Mouse (Mus musculus) E14TG2a.4 (cell line): ENCODE data around the gene Rbms3.
A peak's percentile ranks its signal among the peaks of the same experiment; 100 is the strongest.

ENCODE experiments used
- H3K27me3 ChIP-seq: 2 replicates; pipeline ENCODE4 v1.6.1; 2014; ENCODE audit warnings: low read length, control low read depth; ENCODE audit not compliant: insufficient read depth
- H3K36me3 ChIP-seq: 2 replicates; pipeline ENCODE4 v1.6.1; 2014; ENCODE audit warnings: low read length, control low read depth; ENCODE audit not compliant: insufficient read depth
- H3K4me1 ChIP-seq: replicated peaks from 2 replicates; pipeline ENCODE4 v1.6.1; 2014; ENCODE audit warnings: low read depth, low read length, control low read depth
- H3K4me3 ChIP-seq: replicated peaks from 2 replicates; pipeline ENCODE4 v1.5.1; 2014; ENCODE audit warnings: mild to moderate bottlenecking, low read length
- H3K9me3 ChIP-seq: 2 replicates; pipeline ENCODE4 v1.6.1; 2014; ENCODE audit warnings: low read length, control low read depth
- CTCF ChIP-seq: conservative IDR thresholded peaks from 2 replicates; pipeline ENCODE4 v1.5.1; 2014; ENCODE audit warnings: low read length
- NANOG ChIP-seq: IDR thresholded peaks from 2 replicates; pipeline ENCODE4 v1.6.1; 2014; ENCODE audit warnings: borderline replicate concordance, low read length, mixed read lengths
- POU5F1 ChIP-seq: IDR thresholded peaks from 2 replicates; pipeline ENCODE4 v1.6.1; 2014; ENCODE audit warnings: low read length, borderline replicate concordance

The Rbms3 gene

DNA sequence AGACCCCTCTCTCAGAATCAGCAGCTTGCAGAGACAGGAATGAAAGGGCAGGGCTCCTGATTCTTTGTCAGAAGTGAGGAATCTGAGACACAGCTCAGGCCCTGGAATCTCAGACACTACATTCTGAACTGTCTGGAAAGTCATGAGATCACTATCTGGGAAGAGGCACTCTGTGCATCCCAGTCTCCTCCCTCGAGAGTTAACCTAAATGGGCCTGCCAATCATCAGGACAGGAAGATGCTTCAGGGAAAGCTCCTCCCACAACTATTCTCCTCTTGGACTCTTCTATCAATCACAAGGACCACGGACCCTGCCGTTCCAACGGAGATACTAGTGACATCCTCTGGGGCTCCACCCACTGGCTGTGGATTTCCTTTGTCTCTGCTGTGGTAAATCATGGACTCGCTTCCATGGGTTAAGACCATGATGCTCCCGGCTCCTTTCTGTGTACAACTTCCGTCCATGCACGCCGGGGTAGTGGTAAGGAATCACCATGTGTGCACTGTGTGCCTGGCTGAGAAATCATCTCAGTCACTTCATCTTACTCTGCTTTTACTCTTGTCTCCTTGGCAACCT is 473.3 kb downstream of the Rbms3 start:
- no peaks in the 10 kb centered on the region; the same call in 1 of the 2 replicates for H3K9me3 ChIP-seq
- peaks cover 2% of the 10 kb centered on the region; the same call in 1 of the 2 replicates for H3K27me3 ChIP-seq
- H3K36me3 ChIP-seq, result no peaks in the 10 kb centered on the region
- H3K4me1 ChIP-seq, result peaks cover 12% of the 10 kb centered on the region
- no peak overlapping the region for H3K4me3 ChIP-seq
- TF ChIP-seq NANOG (no peak), POU5F1 (no peak), CTCF (no peak)

DNA sequence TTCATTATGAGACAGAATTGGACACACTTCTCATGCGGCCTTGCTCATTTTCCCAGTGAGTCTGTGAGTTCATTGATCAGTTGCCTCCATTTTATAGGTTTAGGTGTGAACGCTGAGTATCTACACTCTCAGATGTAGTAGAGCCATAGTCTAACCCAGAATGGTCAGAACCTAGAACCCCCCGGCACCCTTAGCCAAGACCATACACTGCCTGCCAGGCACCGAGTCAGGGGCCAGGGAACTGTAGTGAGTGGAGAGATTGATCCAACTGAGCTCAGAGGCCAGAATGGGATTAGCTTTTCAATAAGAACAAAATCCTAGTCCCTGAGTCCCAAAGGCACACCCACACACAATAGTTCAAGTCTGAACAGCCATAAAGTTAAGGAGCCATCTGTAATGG is 475.1 kb downstream of the Rbms3 start:
- no peaks in the 10 kb centered on the region; the same call in 1 of the 2 replicates for H3K9me3 ChIP-seq
- TF ChIP-seq CTCF (no peak), POU5F1 (no peak), NANOG (no peak)
- peaks cover 12% of the 10 kb centered on the region for H3K4me1 ChIP-seq
- no peaks in the 10 kb centered on the region for H3K36me3 ChIP-seq
- H3K27me3 ChIP-seq, result peaks cover 2% of the 10 kb centered on the region; the same call in 1 of the 2 replicates
- no peak overlapping the region for H3K4me3 ChIP-seq

DNA sequence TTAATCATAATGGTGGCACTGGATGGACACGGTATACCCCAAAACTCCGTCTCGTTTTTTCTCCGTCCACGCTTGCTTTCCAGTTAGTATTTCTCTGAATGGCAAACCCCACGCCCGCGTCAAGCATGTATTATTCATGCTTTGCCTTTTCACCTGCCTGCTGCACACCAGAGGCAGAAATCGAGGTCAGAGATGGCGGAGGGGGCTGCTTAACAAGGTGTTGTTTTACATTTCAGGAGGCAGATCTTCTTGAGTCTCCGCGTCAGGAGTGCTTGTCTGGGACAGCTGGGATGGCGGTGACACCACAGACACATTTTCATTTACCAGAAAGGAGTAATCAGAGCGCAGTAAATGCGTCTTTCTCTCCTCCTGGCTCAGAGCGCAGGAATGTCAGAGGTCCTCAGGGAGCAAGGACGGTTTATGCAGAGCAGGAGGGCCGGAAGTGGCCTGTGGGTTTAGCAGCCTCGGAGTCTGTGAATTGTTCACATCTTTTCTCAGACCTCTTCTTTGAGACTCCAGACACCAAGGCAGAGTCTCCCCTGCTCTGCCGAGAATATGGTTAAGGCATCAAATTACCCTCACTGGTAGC is 475.9 kb downstream of the Rbms3 start:
- Histone ChIP-seq H3K4me1 (peaks cover 12% of the 10 kb centered on the region), H3K4me3 (0 out of 2 replicates have a peak overlapping the region, but pooled peaks have one; percentile 3), H3K36me3 (no peaks in the 10 kb centered on the region), H3K9me3 (no peaks in the 10 kb centered on the region; the same call in 1 of the 2 replicates), H3K27me3 (peaks cover 2% of the 10 kb centered on the region; the same call in 1 of the 2 replicates)
- TF ChIP-seq POU5F1, result no peak
- TF ChIP-seq NANOG, result no peak
- TF ChIP-seq CTCF, result no peak

DNA sequence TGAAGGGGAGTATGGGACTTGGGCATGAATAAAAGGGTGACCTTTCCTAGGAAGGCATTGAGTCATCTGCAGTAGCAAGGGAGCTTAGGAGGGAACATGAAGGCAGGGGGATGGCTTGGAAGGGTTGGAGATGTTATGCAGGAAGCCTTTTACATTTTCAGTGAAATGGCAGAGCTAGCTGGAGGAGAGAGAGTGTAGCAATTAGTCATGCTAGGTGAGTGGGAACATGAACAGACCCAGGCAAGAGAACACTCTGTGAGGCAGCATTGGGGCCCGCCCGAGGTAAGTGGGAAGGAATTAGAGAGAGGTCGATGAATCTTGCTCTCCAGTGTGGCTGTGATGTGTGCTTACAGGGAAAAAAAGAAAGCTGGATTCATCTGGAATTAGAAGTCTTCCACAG is 477.8 kb downstream of the Rbms3 start:
- Histone ChIP-seq H3K9me3 (no peaks in the 10 kb centered on the region), H3K4me1 (peaks cover 12% of the 10 kb centered on the region), H3K36me3 (no peaks in the 10 kb centered on the region), H3K27me3 (peaks cover 2% of the 10 kb centered on the region; the same call in 1 of the 2 replicates), H3K4me3 (no peak overlapping the region)
- no peak for TF ChIP-seq NANOG
- no peak for TF ChIP-seq POU5F1
- no peak for TF ChIP-seq CTCF

DNA sequence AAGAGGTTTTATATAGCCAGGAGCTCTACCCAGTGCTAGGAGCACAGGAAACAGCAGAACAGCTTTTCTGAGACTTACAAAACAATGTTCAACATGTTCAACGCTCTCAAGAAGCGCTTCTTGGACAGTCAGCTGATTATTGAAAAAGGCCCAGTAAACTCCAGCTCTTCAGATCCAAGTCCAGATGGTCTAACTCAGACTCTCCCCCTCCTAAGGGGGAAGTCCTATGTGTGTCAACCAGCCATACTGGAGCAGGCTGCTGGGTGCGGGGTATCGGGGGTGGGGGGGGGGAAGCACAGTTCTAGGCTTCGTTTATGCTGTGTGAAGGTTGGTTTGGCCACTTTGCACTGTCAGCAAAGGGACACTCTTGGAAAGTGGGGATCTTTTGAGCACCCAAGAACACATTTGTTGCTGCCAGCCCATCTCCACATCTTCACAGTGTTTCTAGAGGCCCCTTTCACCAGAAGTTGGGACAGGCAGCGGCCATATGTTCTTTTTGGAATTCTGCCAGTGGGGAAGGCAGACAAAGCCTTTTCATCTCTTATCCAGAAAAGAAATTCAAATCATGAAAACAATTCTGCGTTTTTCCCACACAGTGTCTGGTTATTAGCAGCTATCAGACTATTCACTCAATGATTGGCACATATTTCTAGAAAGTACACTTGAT is 485.5 kb downstream of the Rbms3 start:
- Histone ChIP-seq H3K4me3 (no peak overlapping the region), H3K27me3 (no peaks in the 10 kb centered on the region), H3K9me3 (no peaks in the 10 kb centered on the region), H3K4me1 (no peaks in the 10 kb centered on the region), H3K36me3 (no peaks in the 10 kb centered on the region)
- TF ChIP-seq NANOG, result no peak
- TF ChIP-seq POU5F1, result no peak
- TF ChIP-seq CTCF, result no peak

DNA sequence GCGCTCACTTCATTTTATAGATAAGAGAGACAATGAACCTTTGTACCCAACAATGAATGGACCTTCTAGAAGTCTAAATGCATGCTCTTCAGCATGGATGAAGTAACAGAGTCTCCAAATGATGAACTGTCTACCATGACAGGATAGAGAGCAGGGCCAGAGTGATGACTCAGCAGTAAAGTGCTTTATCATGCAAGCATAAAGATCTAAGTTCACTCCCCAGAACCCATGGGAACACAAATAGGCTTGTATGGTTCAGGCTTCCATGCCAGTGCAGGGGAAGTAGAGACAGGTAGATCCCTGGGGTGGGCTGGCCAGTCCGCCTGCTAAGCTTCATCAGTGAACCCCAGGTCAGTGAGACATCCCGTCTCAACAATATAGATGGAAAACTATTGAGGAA is 489.7 kb downstream of the Rbms3 start:
- Histone ChIP-seq H3K27me3 (no peaks in the 10 kb centered on the region), H3K4me1 (no peaks in the 10 kb centered on the region), H3K9me3 (no peaks in the 10 kb centered on the region), H3K4me3 (no peak overlapping the region), H3K36me3 (no peaks in the 10 kb centered on the region)
- TF ChIP-seq CTCF, result no peak
- no peak for TF ChIP-seq NANOG
- no peak for TF ChIP-seq POU5F1

DNA sequence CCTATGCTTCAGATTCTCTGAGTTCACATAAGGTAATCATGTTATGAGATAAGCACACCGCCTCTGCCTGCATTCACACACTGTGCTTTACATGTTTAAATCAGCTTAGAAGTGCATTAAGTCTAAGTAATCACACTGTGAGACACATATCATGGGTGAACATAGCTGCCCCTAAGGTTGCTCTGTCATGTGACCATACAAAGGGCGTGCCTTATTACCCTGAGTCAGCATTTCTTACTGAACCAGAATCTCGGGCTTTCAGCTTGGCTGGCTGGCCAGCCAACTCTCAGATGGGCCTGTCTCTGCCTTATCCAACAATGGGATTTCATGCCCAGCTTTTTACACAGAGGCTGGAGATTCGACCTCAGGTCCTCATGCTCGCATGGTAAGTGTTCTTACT is 493.3 kb downstream of the Rbms3 start:
- TF ChIP-seq POU5F1 (no peak), CTCF (no peak), NANOG (no peak)
- Histone ChIP-seq H3K4me1 (no peaks in the 10 kb centered on the region), H3K27me3 (no peaks in the 10 kb centered on the region), H3K9me3 (no peaks in the 10 kb centered on the region), H3K4me3 (no peak overlapping the region), H3K36me3 (no peaks in the 10 kb centered on the region)

DNA sequence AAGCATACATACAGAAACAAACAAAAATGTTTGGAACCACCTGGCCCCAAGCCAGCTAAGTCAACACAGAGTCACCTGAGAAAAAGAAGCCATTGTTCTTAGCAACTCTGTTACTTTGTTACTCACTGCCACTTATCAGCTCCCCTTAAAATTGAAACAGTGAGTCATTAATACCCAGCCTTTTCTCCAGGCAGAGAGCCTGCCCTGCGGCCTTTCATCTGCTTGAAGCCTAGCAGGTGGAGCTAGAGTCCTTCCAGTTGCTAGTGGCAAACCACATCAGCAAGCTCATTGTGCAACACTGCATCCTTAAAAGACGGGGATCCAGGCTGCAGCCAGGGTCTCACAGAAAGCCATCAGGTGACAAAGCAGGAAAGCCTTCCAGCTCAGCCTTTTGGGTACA is 495.7 kb downstream of the Rbms3 start:
- TF ChIP-seq POU5F1, result no peak
- TF ChIP-seq NANOG, result no peak
- no peak for TF ChIP-seq CTCF
- Histone ChIP-seq H3K27me3 (no peaks in the 10 kb centered on the region), H3K36me3 (no peaks in the 10 kb centered on the region), H3K4me1 (no peaks in the 10 kb centered on the region), H3K4me3 (no peak overlapping the region), H3K9me3 (no peaks in the 10 kb centered on the region)
